Mouse (Mus musculus) adrenal gland, postnatal 10 days (tissue): ENCODE measurements around the gene H6pd. TPM values are rescaled to one million over a fixed set of nuclear protein-coding genes. Genes with fewer than 3 reads are reported as not detected.
A peak's percentile ranks its signal among the peaks of the same experiment; 100 is the strongest.

Experiments
- DNase-seq: peaks from one replicate; pipeline ENCODE4 v3.0.0; 2021; ENCODE audit warnings: mixed read lengths
- total RNA-seq, 2 experiments: library from RNA; stranded (reverse); gene quantifications; 2 replicates each; pipeline ENCODE4 v1.2.3; 2021

H6pd gene
- total RNA-seq, 2 experiments from 2014 or later = 102 to 133 TPM

GRCm38 (mm10) chr4:149998786-149999509 is 9.9 kb downstream of the H6pd start:
- peak; percentile 78 for DNase-seq

- no peak for DNase-seq
Measured at GRCm38 (mm10) chr4:149997999-149998398, 10.8 kb downstream of the H6pd start.

GRCm38 (mm10) chr4:149996440-149996839 is 12.4 kb downstream of the H6pd start:
- DNase-seq = no peak

GRCm38 (mm10) chr4:149995911-149996310 is 12.9 kb downstream of the H6pd start:
- peak; percentile 2 for DNase-seq

- no peak for DNase-seq
Measured at GRCm38 (mm10) chr4:149994218-149994617, 14.6 kb downstream of the H6pd start.

- DNase-seq = no peak
Measured at GRCm38 (mm10) chr4:149992670-149993032, 16.2 kb downstream of the H6pd start.

GRCm38 (mm10) chr4:149991755-149992669 is 16.8 kb downstream of the H6pd start:
- DNase-seq = no peak

GRCm38 (mm10) chr4:149990954-149991633 is 17.7 kb downstream of the H6pd start:
- DNase-seq = peak; percentile 58

- DNase-seq = peak; percentile 66
Measured at GRCm38 (mm10) chr4:149990212-149990953, 18.4 kb downstream of the H6pd start.

- peak; percentile 94 for DNase-seq
Measured at GRCm38 (mm10) chr4:149988931-149989556, 19.8 kb downstream of the H6pd start.

GRCm38 (mm10) chr4:149988301-149988700 is 20.5 kb downstream of the H6pd start:
- no peak for DNase-seq

- DNase-seq = no peak
Measured at GRCm38 (mm10) chr4:149986671-149987417, 22.0 kb downstream of the H6pd start.

- no peak for DNase-seq
Measured at GRCm38 (mm10) chr4:149983921-149984645, 24.7 kb downstream of the H6pd start.

- no peak for DNase-seq
Measured at GRCm38 (mm10) chr4:149982154-149982553, 26.7 kb downstream of the H6pd start.

- DNase-seq = peak; percentile 90
Measured at GRCm38 (mm10) chr4:149979819-149980308, 29.0 kb downstream of the H6pd start.

GRCm38 (mm10) chr4:149978820-149979219 is 30.0 kb downstream of the H6pd start:
- no peak for DNase-seq

GRCm38 (mm10) chr4:149977801-149978544 is 30.9 kb downstream of the H6pd start:
- peak; percentile 75 for DNase-seq

- DNase-seq = no peak
Measured at GRCm38 (mm10) chr4:149977181-149977580, 31.6 kb downstream of the H6pd start.

- no peak for DNase-seq
Measured at GRCm38 (mm10) chr4:149975730-149976254, 33.0 kb downstream of the H6pd start.
